Mouse (Mus musculus) G1E-ER4 (cell line): ENCODE data around the gene Selenop. TPM values are rescaled to one million over a fixed set of nuclear protein-coding genes. Genes with fewer than 3 reads are reported as not detected.

Experiments
- GATA1 ChIP-seq: IDR thresholded peaks from one replicate; pipeline ENCODE4 v1.8.0; 2012; ENCODE audit warnings: low read length, inconsistent platforms
- polyA plus RNA-seq: library from polyadenylated mRNA; stranded (reverse); fragments of >175 nt; gene quantifications from 2 replicates; pipeline ENCODE4 v1.2.3, GENCODE M21; 2012

Selenop gene
- polyA plus RNA-seq: not detected in 2 replicates

DNA sequence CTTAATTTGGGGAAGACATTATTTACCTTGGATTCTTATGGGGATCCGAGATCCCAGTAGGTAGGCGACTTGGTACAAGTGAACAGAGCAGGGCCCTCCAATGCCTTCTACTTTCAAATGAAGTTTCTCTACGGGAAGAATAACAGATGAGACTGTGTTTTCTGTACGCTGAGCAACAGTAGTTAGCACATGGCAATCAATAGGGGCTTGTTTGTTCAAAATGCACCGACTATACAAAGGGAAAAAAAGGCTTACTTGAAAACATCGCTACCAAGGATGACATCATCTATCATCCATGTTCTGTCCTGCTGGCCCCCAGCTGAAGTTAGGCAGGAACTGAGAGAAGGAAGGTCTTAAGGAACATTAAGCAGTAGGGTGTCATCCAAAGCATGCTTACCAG is at the start of gene Selenop:
TSS of gene Selenop (plus strand) at position 301 of the 400 bp plus-strand sequence.
- TF ChIP-seq GATA1: no peak

DNA sequence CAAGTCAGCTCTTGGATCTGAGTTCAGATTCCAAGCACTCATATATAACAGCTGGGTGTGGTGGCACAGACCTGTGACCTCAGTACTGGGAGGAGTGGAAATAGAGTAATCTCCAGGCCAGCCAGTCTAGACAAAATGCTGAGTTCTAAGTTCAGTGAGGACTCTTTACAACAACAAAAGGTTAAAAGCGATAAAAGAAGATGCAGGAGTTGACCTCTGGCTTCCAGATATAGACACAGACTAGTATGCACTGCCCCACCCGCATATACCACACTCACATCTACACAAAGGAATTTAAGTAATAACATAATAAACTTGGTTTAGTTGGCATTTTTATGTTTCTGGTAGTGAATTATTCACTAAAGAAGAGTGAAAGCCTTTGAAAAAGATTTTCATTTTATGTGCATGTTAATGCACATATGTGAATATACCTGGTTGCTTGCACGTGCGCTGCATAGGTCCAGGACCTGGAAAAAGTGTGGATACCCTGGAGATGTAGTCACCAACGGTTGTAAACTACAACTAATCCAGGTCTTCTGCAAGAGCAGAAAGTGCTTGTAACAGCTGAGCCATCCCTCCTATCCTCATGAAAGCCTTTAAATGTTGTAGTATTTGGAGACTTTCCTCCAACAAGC is 45.4 kb upstream of the Selenop start:
- TF ChIP-seq GATA1: no peak

DNA sequence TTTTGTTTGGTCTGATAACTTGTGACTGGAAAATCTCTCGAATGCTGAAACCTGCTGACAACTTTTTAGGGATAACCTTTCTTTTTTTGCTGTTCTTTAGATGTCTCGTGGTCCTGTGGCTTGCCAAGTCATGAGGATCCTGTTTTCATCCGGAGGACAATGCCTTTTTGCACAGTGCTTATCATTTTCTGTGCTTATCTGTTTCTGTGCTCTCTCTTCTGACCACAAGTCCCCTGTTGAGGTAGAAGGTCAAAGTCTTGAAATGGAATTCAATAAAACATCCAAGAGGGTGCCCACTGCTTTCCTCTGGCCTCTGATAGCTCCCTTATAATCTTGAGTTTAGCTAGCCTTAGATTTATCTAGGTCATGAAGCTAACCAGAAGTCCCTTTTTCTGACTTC is 41.8 kb upstream of the Selenop start:
- TF ChIP-seq GATA1: no peak

DNA sequence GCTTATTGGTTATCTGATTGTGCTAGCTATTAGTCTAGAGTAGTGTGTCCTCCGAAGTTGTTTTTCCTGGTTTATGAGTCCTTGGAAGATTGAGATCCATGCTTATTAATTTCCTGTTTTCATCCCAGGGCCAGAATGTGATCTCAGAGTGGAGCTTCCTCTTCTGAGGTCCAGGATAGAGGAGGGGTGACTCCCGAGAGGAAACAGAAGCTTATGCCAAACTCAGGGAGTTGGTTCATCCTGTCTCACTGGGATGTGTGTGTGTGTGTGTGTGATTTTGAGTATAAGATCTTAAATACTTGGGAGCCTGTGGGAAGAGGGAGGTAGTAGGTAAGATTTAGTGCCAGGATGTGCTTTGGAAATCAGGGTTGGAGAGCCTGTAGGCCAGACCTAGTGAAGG is 40.2 kb upstream of the Selenop start:
- no peak for TF ChIP-seq GATA1

DNA sequence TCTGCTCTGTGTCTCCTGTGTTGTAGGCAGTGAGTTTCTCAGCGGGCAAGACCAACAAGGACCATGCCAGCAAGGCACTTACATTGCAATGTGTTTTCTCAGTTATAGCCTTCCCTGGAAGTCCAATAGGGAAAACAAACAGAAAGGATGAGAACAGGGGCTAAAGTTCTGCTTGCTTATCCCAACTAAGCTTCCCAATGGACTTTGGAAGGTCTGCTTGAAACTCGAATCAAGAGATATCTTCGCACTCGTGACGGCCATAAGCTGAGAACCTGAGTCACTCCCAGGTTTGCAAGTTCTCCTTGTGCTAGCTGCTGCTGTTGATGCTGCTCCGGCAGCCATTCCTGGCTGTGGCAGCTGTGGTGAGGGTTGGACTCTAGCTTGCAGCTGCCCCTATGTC is 39.4 kb upstream of the Selenop start:
- TF ChIP-seq GATA1: no peak

DNA sequence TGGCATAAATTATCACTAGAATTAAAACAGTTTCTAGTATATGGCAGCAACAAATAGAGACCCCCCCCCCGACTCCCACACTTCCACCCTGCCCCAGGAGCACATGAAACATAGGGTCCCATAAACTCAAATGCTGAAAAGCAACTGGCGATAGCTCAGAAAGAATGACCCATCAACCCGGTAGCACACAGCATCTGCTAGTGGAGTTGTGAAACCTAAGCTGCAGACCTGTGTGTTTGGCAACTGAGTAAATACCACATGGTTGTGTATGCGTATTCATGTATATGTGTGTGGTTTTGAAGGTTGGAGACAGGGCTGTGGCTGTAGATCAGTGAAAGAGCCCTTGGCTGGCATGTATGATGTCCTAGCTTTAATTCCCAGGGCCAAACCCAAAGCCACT is 37.3 kb upstream of the Selenop start:
- no peak for TF ChIP-seq GATA1

DNA sequence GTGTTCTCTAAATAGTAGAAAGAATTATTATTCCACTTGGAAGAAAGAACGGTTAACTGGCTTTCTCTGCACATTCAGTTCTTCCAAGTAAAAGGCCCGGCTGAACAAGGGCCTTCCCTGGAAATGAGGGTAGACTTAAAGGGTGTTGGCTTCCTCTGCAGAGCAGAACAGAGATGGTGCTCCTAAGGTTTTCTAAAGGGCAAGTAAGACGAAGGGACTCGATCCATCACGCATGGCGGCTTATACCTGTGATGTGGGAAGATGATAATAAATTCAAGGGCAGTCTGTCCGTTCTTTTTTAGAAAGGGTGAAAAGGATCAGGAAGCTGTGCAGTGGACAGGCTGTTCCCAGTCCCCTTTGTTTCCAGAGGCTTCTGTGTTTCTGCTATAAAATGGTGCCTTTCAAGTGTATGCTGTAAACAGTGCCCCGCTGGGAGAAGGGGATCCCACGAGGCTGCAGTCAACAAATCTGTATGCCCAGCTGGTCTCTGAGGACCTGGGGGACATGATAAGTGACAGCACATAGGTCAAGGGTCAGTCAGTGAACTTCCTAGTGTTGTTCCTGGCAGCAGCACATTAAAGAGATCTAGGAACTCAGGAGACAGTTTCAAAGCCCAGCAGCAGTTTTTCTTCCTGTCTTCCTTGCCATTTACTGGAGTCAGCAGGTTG is 36.0 kb upstream of the Selenop start:
- TF ChIP-seq GATA1: no peak

DNA sequence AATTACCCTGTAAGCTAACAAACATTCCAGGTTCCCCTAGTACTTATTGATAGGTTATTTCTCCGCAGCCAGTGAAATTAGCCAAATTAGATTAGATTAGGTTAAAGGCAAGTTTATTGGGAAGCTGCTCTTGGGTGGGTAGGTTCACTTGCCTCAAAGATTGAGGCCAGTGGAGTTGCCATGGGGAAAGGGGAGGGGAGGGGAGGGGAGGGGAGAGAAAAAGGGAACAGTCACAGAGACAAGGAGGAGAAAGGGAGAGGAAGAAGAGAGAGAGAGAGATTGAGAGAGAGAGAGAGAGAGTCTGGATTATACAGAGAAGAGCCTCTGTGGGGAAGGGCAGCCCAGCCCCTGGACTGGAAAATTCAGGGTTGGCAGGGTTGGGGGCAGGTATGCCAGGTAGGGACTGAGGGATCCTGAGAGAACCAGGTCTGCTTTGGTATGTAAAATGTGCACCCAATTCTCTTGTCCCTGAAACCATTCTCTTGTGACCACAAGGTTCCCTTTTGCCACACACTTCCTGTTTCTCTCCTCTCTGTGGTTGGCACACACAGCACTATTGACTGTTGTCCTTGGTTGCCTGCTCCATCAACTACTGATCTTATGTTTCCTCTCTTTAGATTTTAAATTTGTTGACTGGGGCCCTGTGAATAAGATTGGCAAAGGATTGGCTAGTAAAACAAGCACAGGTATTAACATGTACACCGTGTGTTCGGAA is 34.4 kb upstream of the Selenop start:
- TF ChIP-seq GATA1: no peak

DNA sequence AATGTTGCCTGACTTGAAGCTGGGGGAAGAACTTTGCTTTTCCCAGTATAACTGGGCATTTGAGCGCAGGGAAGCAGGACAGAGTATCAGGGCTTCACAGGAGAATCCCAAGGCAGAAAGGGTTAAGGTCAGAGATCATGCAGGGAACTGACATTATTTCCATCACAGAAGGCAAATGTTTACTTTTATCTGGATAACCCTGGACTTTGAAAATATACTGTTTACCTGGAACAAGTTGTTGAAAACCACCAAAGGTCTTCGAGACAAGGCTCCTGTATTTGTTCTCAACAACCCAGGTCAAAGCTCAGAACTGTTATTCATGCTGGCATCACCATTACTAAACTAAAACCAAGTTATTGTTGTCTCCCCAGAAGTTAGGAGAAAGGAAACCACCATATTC is 32.0 kb upstream of the Selenop start:
- no peak for TF ChIP-seq GATA1

DNA sequence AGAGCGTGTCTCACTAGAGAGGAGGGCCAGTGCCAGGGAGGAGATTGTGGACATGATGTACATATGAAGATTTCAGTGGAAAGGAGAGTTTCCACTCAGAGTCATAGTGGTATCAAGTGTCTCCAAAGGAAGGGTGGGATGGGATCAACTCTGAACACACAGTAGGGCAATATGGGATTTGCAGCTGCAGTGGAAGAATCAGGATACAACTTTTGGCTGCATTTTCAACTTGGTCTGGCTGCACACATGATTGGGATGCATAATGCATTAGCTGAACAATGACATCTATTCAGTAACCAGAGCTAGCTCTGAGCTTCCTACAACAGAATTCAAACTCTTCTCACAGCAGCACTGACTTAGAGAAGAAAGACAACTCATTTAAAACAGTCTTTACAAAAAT is 30.4 kb upstream of the Selenop start:
- TF ChIP-seq GATA1: no peak

DNA sequence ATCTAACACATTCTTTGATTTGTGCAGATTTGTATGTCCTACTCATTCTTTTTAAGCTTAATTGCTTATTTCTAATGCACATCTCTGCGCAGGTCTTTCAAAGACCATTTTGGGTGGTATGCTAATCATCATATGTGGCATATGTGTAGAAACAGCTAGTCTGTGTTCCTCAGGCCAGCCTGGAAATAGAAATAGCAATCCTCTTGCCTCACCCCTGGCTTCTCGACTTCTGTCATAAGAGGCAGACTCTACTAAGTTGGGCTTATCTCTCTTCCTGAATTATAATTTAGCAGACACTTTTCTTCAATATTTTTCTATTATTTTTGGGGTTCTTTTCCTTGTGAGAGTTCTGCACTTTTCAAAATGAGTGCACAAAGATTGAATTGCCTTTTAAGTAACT is 17.7 kb upstream of the Selenop start:
- TF ChIP-seq GATA1: no peak

DNA sequence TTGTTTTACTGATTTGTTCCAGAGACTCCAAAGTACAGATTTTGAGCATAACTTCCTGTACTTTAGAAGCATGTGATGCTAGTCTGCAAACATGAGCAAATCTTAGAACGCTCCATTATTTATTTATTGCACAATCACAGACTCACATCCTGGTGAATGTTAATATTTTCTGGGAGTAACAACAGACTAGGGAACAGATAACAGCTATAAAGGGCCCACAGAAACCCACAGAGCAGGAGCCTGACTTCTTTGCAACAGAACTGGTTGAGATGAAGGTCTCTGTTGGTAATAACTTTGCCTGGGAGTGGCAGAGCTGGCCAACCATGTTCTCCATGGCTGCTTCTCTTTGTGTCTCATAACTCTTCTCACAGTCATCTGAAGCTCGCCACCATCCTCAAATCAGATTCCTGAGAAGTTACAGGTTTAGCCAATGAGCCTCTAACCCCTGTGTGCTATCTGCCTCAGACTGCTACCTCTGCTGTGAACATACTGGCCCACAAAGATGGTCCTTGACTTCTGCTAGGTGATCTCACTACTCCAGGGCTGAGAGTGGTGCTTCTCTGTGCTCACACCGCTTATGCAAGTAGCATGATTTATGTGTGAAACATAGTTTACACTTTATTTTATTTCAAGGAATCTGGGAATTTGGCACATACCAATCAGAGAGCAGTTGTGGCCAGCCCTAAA is 17.2 kb upstream of the Selenop start:
- TF ChIP-seq GATA1: no peak

DNA sequence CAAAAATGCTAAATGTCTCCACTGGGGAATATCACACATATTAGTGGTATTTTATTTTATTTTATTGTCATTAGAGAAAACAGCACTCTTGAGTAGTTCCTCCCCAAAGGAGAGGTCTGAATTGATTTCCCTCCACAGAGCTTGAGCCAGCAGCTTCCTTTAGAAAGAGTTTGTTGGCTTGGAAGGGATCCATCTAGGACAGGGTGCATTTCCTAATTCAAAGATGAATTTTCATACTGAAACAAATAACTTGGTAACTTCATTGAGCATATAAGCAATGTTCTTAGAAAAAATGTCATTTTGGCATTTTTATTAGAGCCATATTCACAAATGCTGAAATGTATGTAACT is 16.7 kb upstream of the Selenop start:
- TF ChIP-seq GATA1: no peak

DNA sequence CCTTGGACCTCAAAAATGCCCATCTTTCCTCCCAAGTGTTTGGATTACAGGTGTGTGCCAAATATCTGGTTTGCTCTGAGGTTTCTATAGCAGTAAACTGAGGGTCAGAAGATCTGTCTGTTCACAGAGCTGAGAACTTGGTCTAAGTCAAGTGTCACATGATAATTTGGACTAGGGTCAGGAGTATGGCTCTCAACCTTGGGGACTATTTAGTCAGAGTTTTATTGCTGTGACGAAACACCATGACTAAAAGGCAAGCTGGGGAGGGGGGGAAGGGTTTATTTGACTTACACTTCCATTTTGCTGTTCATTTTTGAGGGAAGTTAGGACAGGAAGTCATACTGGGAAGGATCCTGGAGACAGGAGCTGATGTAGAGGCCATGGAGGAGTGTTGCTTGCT is 9.3 kb upstream of the Selenop start:
- TF ChIP-seq GATA1: no peak

DNA sequence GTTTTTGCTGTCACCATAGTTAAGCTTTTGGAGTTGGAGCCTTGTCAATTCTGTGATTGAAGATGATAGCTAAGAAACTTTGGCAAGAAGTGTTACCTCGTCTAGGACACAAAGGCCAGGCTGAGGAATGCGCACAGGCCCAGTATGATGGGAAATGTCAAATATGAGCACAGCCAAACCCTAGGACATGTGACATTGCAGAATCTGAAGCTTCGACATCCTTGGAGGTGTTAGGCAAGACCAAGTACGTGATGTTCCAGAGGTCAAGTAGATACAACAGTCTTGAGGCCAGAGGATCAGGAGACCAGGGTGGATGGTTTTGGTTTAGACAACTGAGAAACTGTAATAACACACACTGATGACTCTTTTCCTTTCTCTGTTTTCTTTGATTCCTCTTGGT is 8.0 kb upstream of the Selenop start:
- TF ChIP-seq GATA1: no peak

DNA sequence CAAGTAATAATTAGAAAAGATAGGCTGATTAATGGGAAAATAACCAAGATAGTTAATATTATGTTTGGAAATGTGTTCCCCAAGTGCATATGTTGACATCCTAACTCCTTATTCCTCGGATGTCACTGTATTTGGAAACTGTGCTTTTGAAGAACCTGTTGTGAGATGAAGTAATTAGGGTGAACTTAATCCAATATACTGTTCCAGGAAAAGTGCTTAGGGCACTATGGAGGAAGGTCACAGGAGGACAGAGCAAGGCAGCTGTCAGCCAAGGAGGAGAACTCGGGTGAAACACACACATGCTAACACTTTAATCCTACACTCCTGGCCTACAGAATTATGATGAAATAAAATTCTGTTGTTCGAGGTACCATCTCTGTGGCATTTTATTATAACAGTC is 5.5 kb upstream of the Selenop start:
- no peak for TF ChIP-seq GATA1
